Mouse (Mus musculus): ENCODE measurements around the gene Nvl. TPM values are rescaled to one million over a fixed set of nuclear protein-coding genes. Genes with fewer than 3 reads are reported as not detected.

Nvl gene
- total RNA-seq (2012; rRNA removed) (19.9 and 22.1 TPM in 2 replicates), total RNA-seq (2014; rRNA removed) (27.1 and 30.3 TPM in 2 replicates), polyA plus RNA-seq (2012; ENCODE audit: insufficient read length, low read depth) (36.0 and 38.4 TPM in 2 replicates)

GRCm38 (mm10) chr1:181143950-181144836, at the start of gene Nvl, which contains the start of gene Cnih4:
Gene Nvl (minus strand): TSS chr1:181144204.
Gene Cnih4 (plus strand): TSS chr1:181144693.
- H3K27ac ChIP-seq (ENCODE audit: insufficient read depth, low read depth): peak within 1 kb of the TSS; percentile 61
- no peaks in the 10 kb centered on the region for H3K27me3 ChIP-seq (replicated peaks)
- peaks cover 53% of the 10 kb centered on the region for H3K79me2 ChIP-seq (replicated peaks; ENCODE audit: control insufficient read depth, extremely low read depth, insufficient read depth, poor library complexity, severe bottlenecking)
- DNase-seq (ENCODE audit: extremely low read depth): peak; percentile 97
- no peaks in the 10 kb centered on the region for H3K9me3 ChIP-seq (replicated peaks; ENCODE audit: low read length)
- H3K9ac ChIP-seq (ENCODE audit: insufficient read depth, low read depth): peak within 1 kb of the TSS; percentile 84
- dilution Hi-C loops (cut with MboI; ENCODE audit: extremely low pct_ligation_motif_present, extremely low pct_unique_long_range_greater_than_20kb, low sequenced_read_pairs) (no loop called here), in situ Hi-C loops (cut with MboI; ENCODE audit: low pct_ligation_motif_present, low pct_unique_long_range_greater_than_20kb, low sequenced_read_pairs) (no loop called here)
- H3K36me3 ChIP-seq (replicated peaks in 1 of 2; ENCODE audit: control insufficient read depth in 1 of 2, insufficient read depth in 1 of 2, low read length in 1 of 2): peaks cover 13 to 22% of the 10 kb centered on the region in 2 experiments
- H3K4me3 ChIP-seq (replicated peaks in 1 of 3; ENCODE audit: low read depth in 2 of 3, low read length in 2 of 3, poor library complexity in 1 of 3): peak within 1 kb of the TSS; percentile 81 to 99 (median 86)
- H3K4me2 ChIP-seq (ENCODE audit: insufficient read depth, low read depth, poor library complexity, severe bottlenecking): peak within 1 kb of the TSS; percentile 93
- H3K4me1 ChIP-seq (ENCODE audit: control insufficient read depth in 1 of 2, insufficient read depth in 2 of 2): peaks cover 14 to 68% of the 10 kb centered on the region in 2 experiments
- peak; percentile 77 for TF ChIP-seq MYC (IDR thresholded peaks at IDR 0.05; ENCODE audit: low read depth, low read length)
- TF ChIP-seq USF1 (IDR thresholded peaks at IDR 0.05; ENCODE audit: low read depth, low read length): no peak
- no peak for TF ChIP-seq ZC3H11A (IDR thresholded peaks at IDR 0.05; ENCODE audit: low read depth, low read length)
- TF ChIP-seq MAZ (IDR thresholded peaks at IDR 0.05; ENCODE audit: low read depth, low read length): peak; percentile 100
- TF ChIP-seq TCF12 (IDR thresholded peaks at IDR 0.05; ENCODE audit: low read depth, low read length): peak; percentile 90
- peak; percentile 85 for TF ChIP-seq IRF4 (IDR thresholded peaks at IDR 0.05; ENCODE audit: low read depth, low read length)
- TF ChIP-seq RCOR1 (conservative IDR thresholded peaks at IDR 0.05; ENCODE audit: low read depth, low read length): peak; percentile 58; the same call in 1 of the 2 replicates
- no peak for TF ChIP-seq CTCF (conservative IDR thresholded peaks at IDR 0.05 in 1 of 2, IDR thresholded peaks at IDR 0.05 in 1 of 2; ENCODE audit: low read depth in 2 of 2, low read length in 2 of 2)
- peak; percentile 24; the same call in 1 of the 2 replicates for TF ChIP-seq CHD2 (IDR thresholded peaks at IDR 0.05; ENCODE audit: low read length)
- TF ChIP-seq SIN3A (IDR thresholded peaks at IDR 0.05; ENCODE audit: low read length): peak; percentile 95
- no peak for TF ChIP-seq ZKSCAN1 (IDR thresholded peaks at IDR 0.05; ENCODE audit: borderline replicate concordance, low read depth, low read length)
- TF ChIP-seq POLR2AphosphoS2 (IDR thresholded peaks at IDR 0.05; ENCODE audit: low read depth, low read length): 0 out of 2 replicates have a peak, but pooled peaks have one; percentile 43
- peak; percentile 95 for TF ChIP-seq KAT2A (IDR thresholded peaks at IDR 0.05; ENCODE audit: insufficient replicate concordance, low read length)
- TF ChIP-seq JUND (conservative IDR thresholded peaks at IDR 0.05; ENCODE audit: low read depth, low read length): no peak
- peak; percentile 35; the same call in 1 of the 2 replicates for TF ChIP-seq ETS1 (conservative IDR thresholded peaks at IDR 0.05; ENCODE audit: low read depth, low read length)
- peak; percentile 35; the same call in 1 of the 2 replicates for TF ChIP-seq MAX (IDR thresholded peaks at IDR 0.05; ENCODE audit: low read length)
- peak; percentile 84 for TF ChIP-seq MXI1 (IDR thresholded peaks at IDR 0.05; ENCODE audit: low read depth, low read length)
- no peak; the same call in 1 of the 2 replicates for TF ChIP-seq USF2 (conservative IDR thresholded peaks at IDR 0.05; ENCODE audit: low read depth, low read length)
- TF ChIP-seq ZNF384 (IDR thresholded peaks at IDR 0.05; ENCODE audit: low read depth, low read length): 0 out of 2 replicates have a peak, but pooled peaks have one; percentile 39
- TF ChIP-seq NELFE (IDR thresholded peaks at IDR 0.05; ENCODE audit: low read depth, low read length): peak; percentile 27
- TF ChIP-seq TBP (conservative IDR thresholded peaks at IDR 0.05; ENCODE audit: low read depth, low read length): peak; percentile 76; the same call in 1 of the 2 replicates
- TF ChIP-seq PAX5 (IDR thresholded peaks at IDR 0.05; ENCODE audit: low read length): no peak
- no peak for TF ChIP-seq JUN (IDR thresholded peaks at IDR 0.05; ENCODE audit: insufficient read depth, low read depth, low read length)
- TF ChIP-seq SMC3 (IDR thresholded peaks at IDR 0.05; ENCODE audit: low read depth, low read length): no peak
- peak; percentile 94; the same call in 1 of the 2 replicates for TF ChIP-seq CHD1 (IDR thresholded peaks at IDR 0.05; ENCODE audit: low read depth, low read length)
- peak; percentile 98 for TF ChIP-seq HCFC1 (IDR thresholded peaks at IDR 0.05; ENCODE audit: low read depth, low read length)
- TF ChIP-seq ZMIZ1 (IDR thresholded peaks at IDR 0.05; ENCODE audit: low read depth, low read length): peak; percentile 60; the same call in 1 of the 2 replicates
- peak; percentile 83 for TF ChIP-seq NRF1 (IDR thresholded peaks at IDR 0.05; ENCODE audit: low read depth, low read length)
- TF ChIP-seq RAD21 (IDR thresholded peaks at IDR 0.05; ENCODE audit: low read depth, low read length): no peak
- TF ChIP-seq UBTF (IDR thresholded peaks at IDR 0.05; ENCODE audit: low read depth, low read length): peak; percentile 83
- 0 out of 2 replicates have a peak, but pooled peaks have one; percentile 32 for TF ChIP-seq EP300 (IDR thresholded peaks at IDR 0.05; ENCODE audit: low read length)
- peak; percentile 67; the same call in 1 of the 2 replicates for TF ChIP-seq POLR2A (IDR thresholded peaks at IDR 0.05; ENCODE audit: low read depth, low read length)
- peak; percentile 88 for TF ChIP-seq ELF1 (IDR thresholded peaks at IDR 0.05; ENCODE audit: low read depth, low read length)
- peak; percentile 44; the same call in 1 of the 2 replicates for TF ChIP-seq GABPA (IDR thresholded peaks at IDR 0.05; ENCODE audit: insufficient replicate concordance, low read depth, low read length)
- TF ChIP-seq BHLHE40 (IDR thresholded peaks at IDR 0.05; ENCODE audit: low read depth, low read length): peak; percentile 80
- TF ChIP-seq MAFK (IDR thresholded peaks at IDR 0.05; ENCODE audit: insufficient replicate concordance, low read length): no peak
- TF ChIP-seq MEF2A (IDR thresholded peaks at IDR 0.05; ENCODE audit: borderline replicate concordance, low read depth, low read length): peak; percentile 81; the same call in 1 of the 2 replicates
